Mouse (Mus musculus) midbrain, embryonic 10.5 days (tissue): ENCODE measurements at regions not wholly inside any gene's neighbourhood (a gene's known extent, or its start where the extent isn't known, plus 50 kb on each side); places are given as distances from the start of the nearest gene placed in this dataset.
"Not testable (repeated sequence)": the region's sequence is repeated elsewhere in the genome, so short reads cannot be mapped to it uniquely, and the experiment has no call there.

Experiments
- DNase-seq: peaks from one replicate; pipeline ENCODE4 v3.0.0-alpha.2; 2017; ENCODE audit warnings: low spot score
- H3K27ac ChIP-seq: fragments of 300-500 bp; sonication (generic); replicated peaks from 2 replicates; pipeline ENCODE4 v1.5.1; 2016; ENCODE audit warnings: mild to moderate bottlenecking
- H3K27me3 ChIP-seq: fragments of 300-500 bp; sonication (generic); 2 replicates; pipeline ENCODE4 v1.6.1; 2016; ENCODE audit warnings: low read depth, mild to moderate bottlenecking; ENCODE audit not compliant: poor library complexity, severe bottlenecking
- H3K36me3 ChIP-seq: fragments of 300-500 bp; sonication (generic); 2 replicates; pipeline ENCODE4 v1.6.1; 2016; ENCODE audit warnings: mild to moderate bottlenecking, moderate library complexity
- H3K4me1 ChIP-seq: fragments of 300-500 bp; sonication (generic); 2 replicates; pipeline ENCODE4 v1.6.1; 2016
- H3K4me3 ChIP-seq: fragments of 300-500 bp; sonication (generic); 2 replicates; pipeline ENCODE4 v1.5.1; 2016; ENCODE audit warnings: mild to moderate bottlenecking, moderate library complexity
- H3K9me3 ChIP-seq: fragments of 300-500 bp; sonication (generic); replicated peaks from 2 replicates; pipeline ENCODE4 v1.6.1; 2016; ENCODE audit warnings: mild to moderate bottlenecking
- WGBS: fragments of 180-500 bp; shearing (Covaris S2); methylation state at CpG from one replicate; pipeline ENCODE4 v1.1.7; 2016; 5-methylcytosine and 5-hydroxymethylcytosine counted together

- WGBS = 90% methylated on average over 1 of the region's 1 CpGs
- H3K4me1 ChIP-seq = no peaks in the 10 kb centered on the region
- no peaks in the 10 kb centered on the region for H3K27me3 ChIP-seq
- DNase-seq = no peak
- H3K36me3 ChIP-seq = no peaks in the 10 kb centered on the region
- H3K9me3 ChIP-seq = no peaks in the 10 kb centered on the region
- no peak overlapping the region for H3K4me3 ChIP-seq
- H3K27ac ChIP-seq = no peak overlapping the region
Measured at GRCm38 (mm10) chr4:110094541-110094940, 116.7 kb downstream of the Dmrta2 start.

- H3K27me3 ChIP-seq = no peaks in the 10 kb centered on the region
- H3K4me1 ChIP-seq = no peaks in the 10 kb centered on the region
- H3K27ac ChIP-seq = no peak overlapping the region
- no peak overlapping the region for H3K4me3 ChIP-seq
- 85% methylated on average over 11 of the region's 11 CpGs for WGBS
- no peak for DNase-seq
- no peaks in the 10 kb centered on the region for H3K9me3 ChIP-seq
- no peaks in the 10 kb centered on the region for H3K36me3 ChIP-seq
Measured at GRCm38 (mm10) chr4:110095760-110096593, 118.1 kb downstream of the Dmrta2 start.

GRCm38 (mm10) chr4:110104119-110104518, 126.3 kb downstream of the Dmrta2 start:
- H3K4me1 ChIP-seq, H3K9me3 ChIP-seq, H3K27ac ChIP-seq, H3K36me3 ChIP-seq, H3K4me3 ChIP-seq, H3K27me3 ChIP-seq, DNase-seq: not testable (repeated sequence)
- WGBS = 94% methylated on average over 7 of the region's 7 CpGs

- DNase-seq = no peak
- Histone ChIP-seq H3K27ac (no peak overlapping the region), H3K27me3 (no peaks in the 10 kb centered on the region), H3K36me3 (no peaks in the 10 kb centered on the region), H3K9me3 (no peaks in the 10 kb centered on the region), H3K4me1 (no peaks in the 10 kb centered on the region), H3K4me3 (no peak overlapping the region)
- 84% methylated on average over 7 of the region's 7 CpGs for WGBS
Measured at GRCm38 (mm10) chr4:110106620-110107243, 128.9 kb downstream of the Dmrta2 start.

GRCm38 (mm10) chr4:110119438-110119837, 141.6 kb downstream of the Dmrta2 start:
- no peaks in the 10 kb centered on the region for H3K9me3 ChIP-seq
- no peak overlapping the region for H3K4me3 ChIP-seq
- H3K36me3 ChIP-seq = no peaks in the 10 kb centered on the region
- no peak overlapping the region for H3K27ac ChIP-seq
- H3K4me1 ChIP-seq = 0 out of 2 replicates have a peak, but pooled peaks cover 2% of the 10 kb centered on the region
- 48% methylated on average over 9 of the region's 9 CpGs for WGBS
- H3K27me3 ChIP-seq = no peaks in the 10 kb centered on the region
- DNase-seq = peak; percentile 29

- H3K4me1 ChIP-seq = 0 out of 2 replicates have a peak, but pooled peaks cover 2% of the 10 kb centered on the region
- WGBS = 70% methylated on average over 3 of the region's 3 CpGs
- H3K36me3 ChIP-seq = no peaks in the 10 kb centered on the region
- H3K4me3 ChIP-seq = no peak overlapping the region
- no peaks in the 10 kb centered on the region for H3K27me3 ChIP-seq
- no peaks in the 10 kb centered on the region for H3K9me3 ChIP-seq
- no peak overlapping the region for H3K27ac ChIP-seq
- no peak for DNase-seq
Measured at GRCm38 (mm10) chr4:110119874-110120273, 142.0 kb downstream of the Dmrta2 start.

GRCm38 (mm10) chr4:110120761-110121160, 142.9 kb downstream of the Dmrta2 start:
- Histone ChIP-seq H3K27ac (no peak overlapping the region), H3K9me3 (no peaks in the 10 kb centered on the region), H3K4me1 (peaks cover 10% of the 10 kb centered on the region), H3K27me3 (no peaks in the 10 kb centered on the region), H3K36me3 (no peaks in the 10 kb centered on the region), H3K4me3 (no peak overlapping the region)
- DNase-seq = no peak
- WGBS = 92% methylated on average over 9 of the region's 9 CpGs

- DNase-seq = no peak
- Histone ChIP-seq H3K27me3 (no peaks in the 10 kb centered on the region), H3K27ac (no peak overlapping the region), H3K9me3 (no peaks in the 10 kb centered on the region), H3K36me3 (no peaks in the 10 kb centered on the region), H3K4me1 (peaks cover 10% of the 10 kb centered on the region), H3K4me3 (no peak overlapping the region)
- WGBS = 76% methylated on average over 5 of the region's 5 CpGs
Measured at GRCm38 (mm10) chr4:110121447-110121846, 143.6 kb downstream of the Dmrta2 start.

GRCm38 (mm10) chr4:110125067-110125784, 147.4 kb downstream of the Dmrta2 start:
- H3K4me3 ChIP-seq = no peak overlapping the region
- no peaks in the 10 kb centered on the region for H3K36me3 ChIP-seq
- no peaks in the 10 kb centered on the region for H3K9me3 ChIP-seq
- DNase-seq = no peak
- H3K27me3 ChIP-seq = no peaks in the 10 kb centered on the region
- H3K4me1 ChIP-seq = peaks cover 29% of the 10 kb centered on the region
- 0 out of 2 replicates have a peak overlapping the region, but pooled peaks have one; percentile 20 for H3K27ac ChIP-seq
- WGBS = 54% methylated on average over 6 of the region's 6 CpGs

- H3K27me3 ChIP-seq = no peaks in the 10 kb centered on the region
- H3K4me1 ChIP-seq = peaks cover 29% of the 10 kb centered on the region
- H3K4me3 ChIP-seq = no peak overlapping the region
- H3K9me3 ChIP-seq = no peaks in the 10 kb centered on the region
- H3K27ac ChIP-seq = peak overlapping the region; percentile 34; the same call in 1 of the 2 replicates
- WGBS = 82% methylated on average over 3 of the region's 3 CpGs
- DNase-seq = no peak
- H3K36me3 ChIP-seq = no peaks in the 10 kb centered on the region
Measured at GRCm38 (mm10) chr4:110127941-110128520, 150.2 kb downstream of the Dmrta2 start.

- H3K4me3 ChIP-seq = no peak overlapping the region
- H3K27ac ChIP-seq = peak overlapping the region; percentile 42; the same call in 1 of the 2 replicates
- no peaks in the 10 kb centered on the region for H3K9me3 ChIP-seq
- peaks cover 35% of the 10 kb centered on the region for H3K4me1 ChIP-seq
- H3K27me3 ChIP-seq = no peaks in the 10 kb centered on the region
- peak; percentile 66 for DNase-seq
- no peaks in the 10 kb centered on the region for H3K36me3 ChIP-seq
- 14% methylated on average over 1 of the region's 1 CpGs for WGBS
Measured at GRCm38 (mm10) chr4:110128918-110129317, 151.1 kb downstream of the Dmrta2 start.

- no peaks in the 10 kb centered on the region for H3K36me3 ChIP-seq
- no peak for DNase-seq
- no peaks in the 10 kb centered on the region for H3K9me3 ChIP-seq
- H3K27me3 ChIP-seq = no peaks in the 10 kb centered on the region
- WGBS = 64% methylated on average over 3 of the region's 3 CpGs
- no peak overlapping the region for H3K4me3 ChIP-seq
- H3K27ac ChIP-seq = peak overlapping the region; percentile 42
- H3K4me1 ChIP-seq = peaks cover 41% of the 10 kb centered on the region
Measured at GRCm38 (mm10) chr4:110129518-110129917, 151.7 kb downstream of the Dmrta2 start.
